Mouse (Mus musculus): ENCODE results near the gene Ap1ar.
"Not testable (repeated sequence)": the region's sequence is repeated elsewhere in the genome, so short reads cannot be mapped to it uniquely, and the experiment has no call there.

Ap1ar gene

DNA sequence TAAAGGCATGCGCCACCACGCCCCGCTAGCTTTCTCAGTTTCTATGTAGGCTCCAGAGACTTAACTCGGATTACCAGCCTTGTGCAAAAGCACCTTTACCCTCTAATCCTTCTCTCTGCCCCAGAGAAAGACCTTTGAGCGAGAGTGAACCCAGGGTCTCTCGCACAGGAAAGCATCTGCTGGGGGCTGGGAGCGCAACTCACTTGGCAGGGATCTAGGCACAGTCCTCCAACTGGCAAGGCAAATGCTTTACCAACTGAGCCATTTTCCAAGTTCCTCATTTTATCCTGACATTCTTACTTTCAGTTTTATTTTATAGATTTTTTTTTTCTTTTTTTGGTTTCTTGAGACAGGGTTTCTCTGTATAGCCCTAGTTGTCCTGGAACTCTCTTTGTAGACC, 44.3 kb downstream of the Ap1ar start:
- DNase-seq, result no peak

DNA sequence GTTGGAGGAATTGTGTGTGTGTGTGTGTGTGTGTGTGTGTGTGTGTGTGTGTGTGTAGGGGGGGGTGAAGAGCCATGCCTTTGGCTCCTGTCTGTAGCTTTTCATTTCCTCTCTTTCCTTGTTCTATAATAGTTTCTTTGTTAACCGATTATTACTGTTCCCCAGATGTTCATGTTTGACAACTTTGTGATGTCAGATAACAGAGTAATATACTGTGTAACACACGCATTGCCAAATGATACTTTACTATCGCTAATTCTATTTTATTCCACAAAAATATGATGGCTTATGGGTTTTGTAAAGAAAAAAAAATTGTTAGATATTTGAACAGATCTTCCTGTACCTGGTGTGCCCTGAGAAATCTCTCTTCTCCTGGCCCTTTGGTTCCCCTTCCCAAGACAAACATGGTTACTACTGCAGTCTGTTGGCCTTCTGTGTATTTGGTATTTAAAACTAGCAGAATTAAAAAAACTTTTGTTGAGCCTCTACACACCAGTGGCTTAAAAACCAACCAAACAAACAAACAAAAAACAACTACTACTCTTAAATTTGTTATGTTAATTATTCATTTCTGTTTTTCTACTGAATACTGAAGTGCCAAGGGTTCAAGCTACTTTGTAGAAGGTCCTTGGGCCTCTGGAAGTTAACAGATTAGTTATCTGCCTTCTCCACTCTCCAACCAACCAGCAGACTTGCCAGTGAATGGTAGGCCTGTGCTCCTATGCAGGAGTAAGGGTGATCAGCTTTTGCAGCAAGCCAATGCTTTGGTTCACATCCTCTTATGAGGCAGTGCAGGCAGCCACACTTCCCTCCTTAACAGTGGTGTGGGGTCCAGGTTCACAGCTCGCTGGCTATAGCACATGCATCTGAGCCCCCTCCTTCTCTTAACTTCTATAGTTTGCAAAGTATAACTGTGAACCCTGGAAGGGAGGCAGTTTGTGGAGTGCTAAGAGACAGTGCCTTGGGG, 45.4 kb downstream of the Ap1ar start:
- DNase-seq, result peak; percentile 15

DNA sequence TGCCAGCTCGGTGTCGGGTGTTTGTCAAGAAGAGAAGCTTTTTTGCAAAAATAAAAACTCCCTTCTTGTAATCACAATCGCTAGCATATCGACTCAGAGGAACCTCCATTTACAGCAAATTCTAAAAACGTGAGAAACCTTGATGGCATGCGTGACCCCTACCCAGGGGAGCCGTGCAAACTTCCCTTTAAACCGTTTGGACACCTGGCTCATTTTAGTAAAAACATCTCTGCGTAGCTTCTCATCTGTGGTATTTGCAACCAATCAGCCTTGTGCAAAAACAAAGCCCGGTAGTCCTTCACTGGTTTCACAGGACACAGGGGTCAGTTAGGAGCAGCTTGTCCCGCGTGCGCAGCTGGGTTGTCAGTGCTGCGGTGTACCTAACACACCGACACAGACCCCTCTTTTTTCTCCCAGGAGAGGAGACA, 46.3 kb downstream of the Ap1ar start:
- no peak for DNase-seq

DNA sequence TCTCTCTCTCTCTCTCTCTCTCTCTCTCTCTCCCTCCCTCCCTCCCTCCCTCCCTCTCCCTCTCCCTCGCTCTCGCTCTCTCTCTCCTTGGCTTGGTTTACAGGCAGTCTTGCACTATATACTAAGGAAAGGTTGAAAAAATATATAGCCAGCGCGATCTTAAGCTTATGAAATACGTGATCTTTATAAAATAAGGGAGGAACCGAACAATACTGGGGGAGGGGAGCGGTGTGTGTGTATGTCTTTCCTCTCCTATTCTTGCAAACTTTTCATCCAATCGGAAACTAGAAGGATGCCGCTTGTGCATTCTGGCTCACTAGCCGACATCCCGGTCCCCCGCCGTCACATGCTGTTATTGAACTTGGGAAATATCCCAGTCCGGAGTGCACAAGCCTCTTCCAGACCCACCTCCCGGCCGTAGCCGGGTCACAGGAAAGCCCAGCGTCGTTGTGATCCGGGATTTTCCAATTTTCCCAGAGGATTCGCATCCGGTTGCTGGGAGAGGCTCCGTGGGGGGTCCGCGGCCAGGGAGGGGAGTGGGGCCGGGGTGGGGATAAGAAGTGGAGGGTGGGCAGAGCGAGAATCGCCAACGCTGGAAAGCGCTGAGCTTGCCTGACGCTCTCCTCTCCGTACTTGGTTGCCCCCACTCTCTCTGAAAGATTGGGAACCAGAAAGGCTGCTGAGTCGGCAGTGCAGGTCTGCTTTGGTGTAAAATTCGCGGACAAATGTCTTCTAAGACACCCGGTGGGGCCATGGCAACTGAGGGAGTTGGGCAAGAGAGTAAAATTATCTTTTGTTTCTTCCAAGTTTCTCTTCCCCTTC, 46.9 kb downstream of the Ap1ar start:
- peak; percentile 48 for DNase-seq

DNA sequence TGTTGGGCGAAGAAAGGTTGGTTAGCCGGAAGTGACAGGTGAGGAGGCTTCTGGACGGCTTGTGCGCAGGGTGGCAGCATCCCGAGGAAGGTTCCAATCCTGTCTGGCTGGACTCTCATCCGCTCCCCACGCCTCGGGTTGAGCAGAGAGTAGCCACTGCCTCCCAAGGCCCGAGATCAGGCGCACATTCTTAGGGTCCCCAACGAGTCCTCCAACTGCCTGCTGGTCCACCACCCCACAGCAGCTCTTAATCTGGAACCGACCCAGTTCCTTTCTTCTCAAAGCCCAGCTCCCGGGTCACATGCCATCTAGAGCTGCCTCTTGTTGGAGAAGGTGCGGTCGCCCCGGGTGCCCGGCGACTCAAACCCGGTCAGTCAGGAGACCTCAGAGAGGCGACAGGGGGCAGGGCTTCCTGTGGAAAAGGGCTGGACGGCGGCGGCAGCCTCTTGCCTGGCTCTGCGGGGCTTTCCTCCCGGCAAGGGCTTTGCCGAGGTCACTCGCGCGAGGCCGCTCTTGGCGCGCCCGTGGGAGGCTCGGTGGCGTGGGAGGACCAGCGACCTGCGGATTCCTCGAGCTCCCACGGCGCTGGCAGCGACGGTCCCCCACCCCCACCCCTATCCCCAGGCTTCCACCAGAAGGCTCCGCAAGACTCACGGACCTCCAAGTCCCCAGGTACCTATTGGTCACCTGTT, 47.7 kb downstream of the Ap1ar start, which contains the start of gene Tifa:
Gene Tifa, plus strand, starts transcription at position 306 of the 692 bp plus-strand sequence.
- DNase-seq, result peak; percentile 78

DNA sequence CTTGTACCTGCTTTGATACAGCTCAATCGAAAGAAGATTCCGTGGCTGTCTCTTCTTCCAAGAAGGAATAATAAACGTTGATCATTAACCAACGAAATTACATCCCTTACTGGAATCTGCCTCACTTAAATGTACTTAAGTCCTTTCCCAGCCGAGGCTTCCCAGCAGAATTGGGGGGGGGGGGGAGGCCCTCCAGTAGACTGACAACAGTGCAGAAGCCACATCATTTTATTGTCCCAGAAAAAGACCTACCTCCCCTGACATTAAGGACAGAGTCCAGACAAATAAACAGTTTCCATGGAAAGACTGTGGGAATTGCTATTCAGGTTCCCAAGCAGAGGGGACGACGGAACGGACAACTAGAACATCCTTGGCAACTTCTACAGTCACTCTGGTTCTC, 48.4 kb downstream of the Ap1ar start:
- DNase-seq, result no peak

DNA sequence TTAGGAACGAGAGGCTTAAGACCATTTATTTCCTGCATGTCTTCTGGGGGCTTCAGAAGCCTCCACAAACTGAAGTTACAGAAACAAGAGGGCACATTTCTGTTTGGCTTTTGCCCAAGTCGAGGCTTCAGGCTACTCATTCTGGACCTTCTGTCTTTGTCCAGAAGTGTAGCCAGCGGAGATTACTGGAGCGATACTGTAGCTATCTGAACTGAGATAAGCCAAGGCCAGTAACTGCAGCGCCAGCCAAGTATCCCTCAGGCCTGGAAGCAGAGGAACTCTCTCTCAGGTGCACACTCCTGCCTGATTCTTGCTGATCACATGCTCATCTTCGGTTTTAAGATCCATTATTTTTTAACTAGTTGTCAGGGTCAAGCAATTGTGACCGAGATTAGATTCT, 49.3 kb downstream of the Ap1ar start:
- DNase-seq, result no peak

DNA sequence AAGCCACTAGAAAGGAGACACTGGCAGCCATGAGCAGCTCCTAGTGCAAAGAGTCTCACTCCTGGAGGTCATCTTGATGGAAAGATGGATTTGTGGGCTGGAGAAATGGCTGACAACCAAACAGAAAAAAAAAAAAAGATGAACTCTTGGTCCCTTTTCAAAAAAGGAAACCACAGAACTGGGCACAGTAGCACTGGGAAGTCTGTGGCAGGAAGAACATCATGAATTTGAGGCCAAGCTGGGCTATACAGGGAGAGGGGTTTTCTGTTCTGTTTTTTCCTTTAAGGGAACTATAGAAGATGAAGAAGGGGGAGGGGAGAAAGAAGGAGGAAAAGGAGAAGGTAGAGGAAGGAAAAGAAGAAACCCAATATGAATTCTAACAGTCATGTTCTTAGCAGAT, 50.3 kb downstream of the Ap1ar start:
- DNase-seq, result no peak

DNA sequence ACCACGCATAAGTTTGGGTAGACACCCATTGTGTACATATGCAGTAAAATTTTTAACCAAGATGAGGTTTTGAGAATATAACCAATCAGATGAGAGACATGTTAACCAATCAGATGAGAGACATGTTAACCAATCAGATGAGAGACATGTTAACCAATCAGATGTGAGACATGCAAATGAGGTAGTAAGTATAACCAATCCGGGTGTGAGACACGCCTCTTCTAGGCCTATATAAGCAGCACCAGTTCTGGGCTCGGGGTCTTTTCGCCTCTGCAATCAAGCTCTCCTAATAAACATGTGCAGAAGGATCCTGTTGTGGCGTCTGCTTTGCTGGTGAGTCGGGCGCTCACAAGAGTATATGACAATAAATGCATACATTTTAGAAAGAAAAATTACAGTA, 53.6 kb downstream of the Ap1ar start:
- DNase-seq, result not testable (repeated sequence)

DNA sequence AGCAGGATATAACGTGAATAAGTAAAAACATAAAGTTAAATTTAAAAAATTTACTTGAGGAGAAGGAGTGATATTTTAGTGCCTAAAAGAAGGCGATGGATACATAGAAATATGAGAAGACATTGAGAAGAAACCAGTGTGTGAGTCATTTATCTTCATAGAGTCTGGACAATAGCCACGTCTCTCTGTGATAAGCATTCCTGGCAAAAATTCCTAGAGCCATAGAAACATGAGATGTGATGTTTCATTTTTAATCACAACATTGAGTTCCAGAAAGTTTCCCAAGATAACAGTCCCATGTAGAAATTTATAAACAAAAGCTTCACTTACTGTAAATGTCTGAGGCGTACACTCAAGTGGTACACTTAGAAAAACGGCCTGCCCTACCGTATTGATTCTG, 54.4 kb downstream of the Ap1ar start:
- DNase-seq, result no peak

DNA sequence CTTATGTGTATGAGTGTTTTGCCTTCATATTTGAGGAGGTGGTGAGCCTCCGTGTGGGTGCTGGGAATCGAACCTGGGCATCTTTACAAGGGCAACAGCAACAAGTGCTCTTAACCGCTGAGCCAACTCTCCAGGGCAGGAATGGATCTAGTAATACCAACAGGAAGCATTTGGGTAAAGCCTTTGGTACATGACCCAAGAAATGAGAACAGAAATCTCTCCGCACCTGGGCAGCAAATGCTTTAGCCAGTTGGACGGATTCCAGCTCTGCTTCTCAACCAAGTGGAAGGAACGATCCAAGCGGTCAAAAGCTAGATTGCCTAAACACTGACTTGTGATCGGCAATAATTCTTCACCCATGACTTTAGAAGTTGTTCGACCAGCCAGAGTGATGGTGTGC, 56.4 kb downstream of the Ap1ar start:
- no peak for DNase-seq

DNA sequence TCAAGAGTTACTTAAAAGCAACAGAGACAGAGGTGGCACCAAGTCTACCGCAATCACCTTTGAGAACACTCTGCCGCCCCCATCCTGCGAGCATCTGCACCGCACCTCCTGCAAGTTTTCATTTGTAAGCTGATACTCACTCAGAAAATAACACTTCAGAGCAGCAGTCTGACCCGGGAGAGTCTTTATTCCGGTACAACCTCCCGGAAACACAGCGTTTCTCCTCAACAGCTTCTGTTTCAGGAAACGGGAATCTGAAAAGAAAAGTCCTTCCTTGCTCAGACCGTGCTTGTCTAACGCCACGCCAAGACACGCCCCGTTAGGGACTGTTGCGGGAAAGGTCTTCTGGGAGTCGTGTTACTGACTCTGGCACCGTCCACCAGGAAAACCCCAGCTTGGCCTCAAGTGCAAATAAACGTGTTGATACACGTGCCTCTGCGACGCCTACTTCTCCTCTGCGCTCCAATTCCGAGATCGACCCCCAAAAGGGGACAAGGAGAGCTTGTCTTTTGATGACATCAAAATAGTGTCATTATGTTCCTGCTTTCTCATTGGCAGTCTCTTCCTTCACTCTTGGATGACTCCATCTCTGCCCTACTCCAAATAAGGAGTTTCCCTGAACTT, 57.2 kb downstream of the Ap1ar start, which contains the start of gene Alpk1:
Gene Alpk1, minus strand, starts transcription at position 507 of the 624 bp plus-strand sequence.
- peak; percentile 63 for DNase-seq

DNA sequence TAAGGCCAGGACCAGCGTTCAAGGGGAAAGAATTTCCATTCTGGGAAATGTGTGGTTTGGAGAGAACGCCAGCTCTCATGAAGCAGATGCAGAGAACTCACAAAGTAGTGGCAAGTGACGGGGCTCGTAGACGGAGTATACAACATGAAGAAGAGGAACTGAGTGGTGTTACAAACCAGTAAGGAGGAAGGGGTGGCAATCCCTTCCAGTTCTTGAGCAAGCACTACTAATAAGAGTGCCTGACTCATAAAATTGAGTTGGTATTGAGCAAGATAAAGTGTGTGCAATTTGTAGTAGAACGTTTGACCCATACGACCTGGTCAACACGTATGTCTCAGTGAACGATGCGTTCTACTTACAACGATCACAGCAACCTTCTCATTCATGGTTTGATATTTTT, 68.2 kb downstream of the Ap1ar start:
- peak; percentile 29 for DNase-seq

DNA sequence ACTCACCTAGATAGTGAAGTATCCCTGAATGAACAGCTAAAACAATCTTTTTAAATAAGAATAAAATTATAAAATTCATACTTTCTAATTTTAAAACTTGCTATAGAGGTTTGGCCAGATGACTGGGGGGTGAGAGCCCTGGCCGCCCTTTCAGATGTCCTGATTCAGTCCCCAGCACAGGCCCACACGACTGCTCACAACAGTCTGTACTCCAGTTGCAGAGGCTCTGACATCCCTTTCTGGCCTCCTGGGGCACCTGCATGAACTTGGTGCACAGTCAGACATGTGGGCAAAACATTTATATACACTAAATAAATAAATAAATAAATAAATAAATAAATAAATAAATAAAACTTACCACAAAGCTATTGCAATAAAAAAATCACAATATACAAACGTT, 71.4 kb downstream of the Ap1ar start:
- no peak for DNase-seq

DNA sequence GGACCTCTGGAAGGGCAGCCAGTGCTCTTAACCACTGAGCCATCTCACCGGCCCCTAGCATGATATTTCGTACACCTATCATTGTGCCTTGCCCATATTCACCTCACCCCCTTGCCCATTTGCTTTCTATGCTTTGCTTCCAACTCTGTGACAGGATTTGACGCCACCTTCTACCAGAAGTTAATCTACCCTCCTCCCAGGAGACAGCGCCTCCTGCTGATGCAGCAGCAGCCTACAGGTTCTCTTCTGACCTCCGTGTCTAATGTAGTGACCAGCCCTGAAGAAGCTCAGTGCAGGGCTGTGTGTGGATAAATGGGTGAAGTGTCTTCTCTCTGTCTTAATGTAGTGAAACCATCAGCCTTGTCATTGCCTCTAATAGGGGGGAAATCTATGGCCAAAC, 72.8 kb downstream of the Ap1ar start:
- no peak for DNase-seq

DNA sequence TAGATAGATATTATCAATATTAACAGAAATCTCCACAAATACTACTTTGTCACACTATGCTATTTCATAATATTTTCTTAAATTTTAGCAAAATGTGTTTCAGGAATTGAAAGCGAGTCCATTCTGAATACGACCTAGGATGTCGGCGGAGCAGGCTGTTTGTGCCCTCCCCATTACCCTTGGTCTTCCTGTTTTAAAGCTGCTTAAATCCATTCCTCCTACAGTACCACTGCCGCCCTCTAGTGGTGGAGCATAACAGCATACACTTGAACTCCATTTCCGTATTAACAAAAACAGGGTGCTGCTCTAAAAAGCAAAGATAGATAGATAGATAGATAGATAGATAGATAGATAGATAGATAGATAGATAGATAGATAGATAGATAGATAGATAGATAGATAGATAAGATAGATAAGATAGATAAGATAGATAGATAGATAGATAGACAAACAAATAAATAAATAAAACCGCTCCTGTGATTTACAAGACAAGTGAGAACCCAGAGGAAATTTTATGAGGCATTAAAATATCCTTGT, 74.2 kb downstream of the Ap1ar start:
- DNase-seq, result peak; percentile 76

DNA sequence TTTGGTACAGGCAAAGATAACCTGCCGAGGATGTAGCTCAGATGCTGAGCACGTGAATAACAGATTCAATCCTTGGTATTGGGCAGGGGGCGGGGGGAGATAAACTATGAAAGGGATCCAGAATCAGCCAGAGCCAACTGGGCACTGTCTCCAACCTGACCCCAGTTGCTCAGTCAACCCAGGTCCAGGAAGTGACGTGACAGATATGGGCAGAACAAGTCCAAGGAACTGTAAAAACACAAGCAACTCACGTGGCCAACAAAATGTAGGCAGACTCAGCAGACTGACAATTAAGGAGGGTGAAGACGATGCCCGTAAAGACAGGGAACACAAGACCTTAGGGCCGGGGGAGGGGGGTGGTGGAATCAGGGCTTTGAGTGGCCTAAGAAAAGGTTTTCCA, 74.9 kb downstream of the Ap1ar start:
- DNase-seq, result no peak

DNA sequence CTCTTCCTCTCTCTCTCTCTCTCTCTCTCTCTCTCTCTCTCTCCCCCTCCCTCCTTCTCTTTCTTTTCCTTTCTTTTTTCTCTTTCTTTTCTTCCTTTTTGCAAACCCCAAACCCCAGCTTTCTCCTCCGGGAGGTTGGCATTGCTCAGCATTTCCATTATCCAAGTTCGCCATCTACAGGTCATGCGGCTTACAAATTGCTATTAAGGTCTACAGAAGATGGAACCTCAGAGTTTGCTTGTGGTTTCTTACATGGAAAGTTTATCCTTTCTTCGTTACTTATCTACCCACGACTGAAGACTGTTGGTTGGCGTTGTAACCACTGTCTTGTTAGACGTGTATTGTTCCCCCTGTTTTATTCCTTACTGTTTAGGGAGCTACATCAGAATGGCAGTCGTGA, 78.1 kb downstream of the Ap1ar start:
- peak; percentile 27 for DNase-seq

DNA sequence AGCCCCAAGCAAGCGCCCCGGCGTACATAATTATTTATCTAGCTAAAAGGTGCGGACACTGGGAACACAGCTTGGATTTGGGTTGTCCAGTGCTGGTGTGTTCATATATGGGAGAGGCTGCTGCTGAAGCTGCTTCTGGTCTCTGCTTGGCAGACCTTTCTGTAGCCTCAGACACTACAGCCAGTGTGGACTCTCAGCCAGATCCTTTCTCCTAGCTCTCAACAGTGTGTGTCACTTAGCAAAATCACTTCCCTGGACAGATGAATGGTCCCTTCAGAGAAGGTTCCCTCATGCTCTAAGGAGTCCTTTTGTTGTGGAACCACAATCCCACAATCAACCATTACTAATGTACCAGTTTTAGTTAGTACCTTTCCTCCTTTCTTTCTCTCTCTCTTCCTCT, 78.5 kb downstream of the Ap1ar start:
- DNase-seq, result no peak

DNA sequence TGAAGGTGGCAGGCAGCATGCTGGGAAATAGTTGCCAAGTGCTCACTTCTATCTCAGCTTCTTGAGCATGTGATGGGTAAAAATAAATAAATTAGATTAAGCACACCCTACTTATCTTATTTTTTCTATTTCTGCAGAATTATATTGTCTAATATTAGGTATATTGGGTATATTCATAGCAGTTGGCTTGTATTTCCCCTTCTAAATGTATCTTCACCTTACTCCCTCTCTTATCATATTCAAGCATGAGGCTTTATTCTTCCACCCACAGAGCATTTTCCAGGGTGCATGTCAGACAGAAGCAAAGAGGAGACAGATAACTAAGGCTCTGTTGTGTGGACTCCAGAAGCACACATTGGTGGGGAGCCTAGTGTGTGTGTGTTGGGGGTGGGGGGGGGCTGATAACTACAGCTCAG, 79.4 kb downstream of the Ap1ar start:
- DNase-seq, result no peak

Data from layer of hippocampus, adult 9-11 months (tissue).